Mouse (Mus musculus): ENCODE data around the gene Cyb561.

Cyb561 gene

GRCm38 (mm10) chr11:105920098-105920785 lies 32.9 kb downstream of the Cyb561 start:
- no peak for DNase-seq

- no peak for DNase-seq
Measured at GRCm38 (mm10) chr11:105913580-105913979, 39.6 kb downstream of the Cyb561 start.

DNA sequence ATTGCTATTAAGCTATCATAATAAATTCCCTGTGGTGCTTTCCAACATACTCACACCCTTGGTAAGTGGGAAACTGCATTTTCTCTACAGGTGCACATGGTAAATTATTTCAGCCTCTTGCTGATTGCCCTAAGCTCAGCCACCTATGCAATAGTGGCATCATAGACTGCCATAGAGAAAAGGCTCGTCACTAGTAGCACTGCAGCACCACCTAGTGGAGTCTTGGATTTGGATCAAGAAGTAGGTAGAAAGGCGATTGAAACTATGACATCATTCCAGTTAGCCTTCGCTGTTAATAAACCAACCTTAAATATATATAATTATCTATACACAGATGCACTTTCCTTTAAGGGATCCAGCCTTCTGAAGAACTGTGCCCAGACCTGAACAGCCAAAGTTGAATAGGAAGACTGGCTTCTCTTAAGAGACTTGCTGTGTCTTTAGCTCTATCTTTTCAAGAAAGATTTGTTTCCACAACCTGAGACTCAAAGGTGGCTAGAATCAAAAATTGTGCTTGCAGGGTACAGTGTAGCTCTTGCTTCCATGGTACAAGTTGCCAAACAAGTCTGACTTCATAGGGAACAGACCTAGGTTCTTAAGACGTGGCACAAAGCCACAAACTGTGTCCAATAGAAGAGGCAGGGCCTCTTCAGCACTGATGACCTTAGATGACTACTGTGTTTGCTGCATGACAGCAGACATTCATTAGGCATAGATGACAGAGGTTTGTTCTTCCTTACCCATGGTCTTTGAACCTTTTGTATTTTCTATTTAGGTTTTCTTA lies 41.4 kb downstream of the Cyb561 start:
- DNase-seq = peak; percentile 63

DNA sequence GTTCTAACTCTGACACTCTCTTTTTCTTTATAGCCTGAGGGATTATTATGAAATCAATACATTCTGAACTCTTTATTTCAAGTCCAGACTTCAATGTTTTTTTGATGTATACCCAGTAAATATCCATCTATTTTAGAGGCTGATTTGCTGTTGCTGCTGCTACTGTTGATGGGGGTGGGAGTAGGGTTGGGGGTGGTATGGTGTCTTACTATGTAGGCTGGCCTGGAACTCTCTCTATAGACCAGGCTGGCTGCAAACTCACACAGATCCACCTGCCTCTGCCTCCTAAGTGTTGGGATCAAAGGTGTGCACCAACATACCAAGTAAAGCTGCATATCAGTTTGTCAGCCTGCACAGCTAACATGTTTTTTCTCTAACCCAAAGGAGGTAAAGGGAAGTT lies 42.0 kb downstream of the Cyb561 start:
- no peak for DNase-seq

DNA sequence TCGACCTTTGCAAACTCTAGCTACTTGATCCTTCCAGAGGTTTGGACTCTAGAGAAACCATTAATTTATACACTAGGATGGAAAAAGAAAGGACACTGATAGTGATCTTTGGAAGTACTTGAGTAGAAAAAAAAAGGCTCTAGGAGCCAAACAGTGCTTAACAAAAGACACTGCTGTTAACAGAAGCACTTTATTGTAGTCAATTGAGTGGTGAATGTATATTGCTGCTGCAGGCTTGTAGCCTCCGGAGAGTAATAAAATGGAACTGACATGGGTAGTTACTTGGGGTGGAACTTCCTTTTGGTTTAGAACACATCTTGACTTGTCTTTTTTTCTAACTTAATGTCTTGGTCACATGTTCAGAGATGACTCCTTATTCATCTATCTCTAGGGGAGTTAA lies 43.5 kb downstream of the Cyb561 start:
- DNase-seq = no peak

DNA sequence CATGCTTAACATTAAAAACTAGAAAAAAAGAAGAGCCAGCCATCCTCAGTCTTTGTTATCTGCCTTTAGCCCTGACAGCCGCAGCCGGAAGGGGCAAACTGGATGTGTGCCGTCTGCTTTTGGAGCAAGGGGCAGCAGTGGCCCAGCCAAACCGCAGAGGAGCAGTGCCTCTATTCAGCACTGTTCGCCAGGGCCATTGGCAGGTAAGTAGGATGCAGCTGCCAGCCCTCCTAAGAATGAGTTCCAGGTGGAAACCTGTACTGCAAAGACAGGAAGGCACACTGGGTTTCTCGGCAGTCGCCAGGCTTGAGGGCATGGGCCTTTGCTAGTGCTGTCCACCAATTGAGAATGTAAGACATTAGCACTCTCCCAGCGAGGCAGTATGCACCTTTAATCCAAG lies 44.2 kb downstream of the Cyb561 start:
- no peak for DNase-seq

DNA sequence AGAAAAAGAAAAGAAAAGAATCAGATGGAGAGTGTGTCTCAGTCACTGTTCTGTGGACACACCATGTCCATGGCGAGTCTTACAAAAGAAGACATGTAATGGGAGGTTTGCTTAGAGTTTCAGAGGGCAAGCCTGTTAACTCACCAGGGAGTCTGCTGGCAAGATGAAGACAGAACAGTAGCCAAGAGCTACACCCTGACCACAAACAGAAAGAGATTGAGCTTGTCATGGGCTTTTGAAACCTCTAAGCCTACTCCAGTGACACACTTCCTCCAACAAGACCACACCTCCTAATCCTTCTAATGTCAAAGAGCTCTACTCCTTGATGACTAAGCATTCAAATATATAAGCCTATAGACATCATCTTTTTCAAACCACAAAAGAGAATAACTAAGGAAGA lies 45.8 kb downstream of the Cyb561 start:
- DNase-seq = no peak

GRCm38 (mm10) chr11:105905529-105906213 lies 47.5 kb downstream of the Cyb561 start:
- DNase-seq = no peak

- no peak for DNase-seq
Measured at GRCm38 (mm10) chr11:105902956-105903355, 50.2 kb downstream of the Cyb561 start.

- DNase-seq = no peak
Measured at GRCm38 (mm10) chr11:105901501-105901900, 51.6 kb downstream of the Cyb561 start.

DNA sequence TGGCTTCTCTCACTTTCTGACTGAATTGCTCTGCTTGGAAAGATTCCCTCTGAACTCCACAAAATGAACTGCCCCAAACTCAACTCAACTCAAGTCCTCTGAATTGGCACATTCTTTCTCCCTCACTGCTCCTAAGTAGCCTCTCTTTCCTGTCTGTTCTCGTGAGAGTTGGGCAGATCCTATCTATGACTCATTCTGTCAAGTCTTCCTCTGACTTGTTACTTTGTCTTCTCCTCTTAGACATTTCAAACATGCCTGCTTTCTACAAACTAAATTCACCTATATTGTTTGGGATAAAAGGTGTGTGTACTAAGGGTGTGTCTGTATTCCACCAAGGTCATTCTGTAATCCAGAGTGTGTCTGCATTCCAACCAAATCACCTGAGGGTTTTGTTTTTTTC lies 54.0 kb downstream of the Cyb561 start:
- DNase-seq = no peak

GRCm38 (mm10) chr11:105887281-105887680 lies 65.9 kb downstream of the Cyb561 start:
- no peak for DNase-seq

- no peak for DNase-seq
Measured at GRCm38 (mm10) chr11:105885558-105885957, 67.6 kb downstream of the Cyb561 start.
